9 mouse cellular contexts compared by ENCODE assay signal in the genomic region with DNA sequence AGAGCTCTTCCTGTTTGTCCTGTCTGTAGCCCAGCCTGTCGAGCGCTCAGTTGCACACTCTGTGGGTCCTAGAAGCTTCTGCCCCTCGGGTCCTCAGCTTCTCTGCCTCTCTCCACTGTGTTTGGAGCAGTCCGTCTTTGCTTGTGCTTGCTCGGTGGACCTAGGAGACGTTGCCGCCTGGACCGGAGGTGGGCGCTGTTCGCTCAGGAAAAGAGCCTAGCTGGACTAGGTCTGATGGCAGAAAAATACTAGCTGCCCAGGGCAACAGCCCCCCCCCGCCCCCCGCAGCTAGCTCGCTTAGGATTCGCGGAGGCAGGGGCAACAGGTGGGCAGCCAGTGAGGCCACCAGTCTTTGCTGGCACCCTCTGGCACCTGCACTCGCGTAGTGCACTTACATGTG. TPM values are rescaled to one million over a fixed set of nuclear protein-coding genes. Genes with fewer than 3 reads are reported as not detected.
DNase-seq lines count a peak whose midpoint lies in the region; ATAC-seq and TF ChIP-seq lines count a peak whose summit lies in the region.
"Had no signal": no experiment of that assay in that cellular context is flagged by ENCODE, and none has a peak within 500 bp of the region (broad histone marks: within the 10 kb centered on the region; RNA-seq: fewer than 3 reads in every experiment).

No protein-coding gene starts in this region.

- no peaks in the 10 kb centered on the region for H3K9me3 ChIP-seq in heart, embryonic 12.5 days (replicated peaks)
- H3K9me3 ChIP-seq in hindbrain, embryonic 10.5 days: no peaks in the 10 kb centered on the region
- H3K9me3 ChIP-seq in liver, postnatal 0 days (ENCODE audit: low read length): no peaks in the 10 kb centered on the region
- no peaks in the 10 kb centered on the region for H3K9me3 ChIP-seq in stomach, embryonic 15.5 days

- no peak for TF ChIP-seq EP300 in liver, postnatal 0 days (IDR thresholded peaks at IDR 0.05; ENCODE audit: low read depth)

- no peak overlapping the region for H3K27ac ChIP-seq in heart, embryonic 12.5 days (ENCODE audit: poor library complexity, severe bottlenecking)
- no peak overlapping the region for H3K27ac ChIP-seq in hindbrain, embryonic 10.5 days
- no peak overlapping the region; the same call in 1 of the 2 replicates for H3K27ac ChIP-seq in layer of hippocampus, adult 2 months
- H3K27ac ChIP-seq in liver, postnatal 0 days (ENCODE audit: low read depth): no peak overlapping the region
- no peak overlapping the region for H3K27ac ChIP-seq in stomach, embryonic 15.5 days

- H3K36me3 ChIP-seq in heart, embryonic 12.5 days: no peaks in the 10 kb centered on the region
- no peaks in the 10 kb centered on the region for H3K36me3 ChIP-seq in hindbrain, embryonic 10.5 days
- H3K36me3 ChIP-seq in liver, postnatal 0 days (replicated peaks; ENCODE audit: insufficient read depth, low read length): no peaks in the 10 kb centered on the region
- H3K36me3 ChIP-seq in stomach, embryonic 15.5 days: no peaks in the 10 kb centered on the region

- peak overlapping the region; percentile 68 for H3K4me2 ChIP-seq in heart, embryonic 12.5 days
- no peak overlapping the region for H3K4me2 ChIP-seq in liver, postnatal 0 days (ENCODE audit: low read depth, low read length)
- peak overlapping the region; percentile 43 for H3K4me2 ChIP-seq in stomach, embryonic 15.5 days

- TF ChIP-seq CTCF in layer of hippocampus, adult 2 months (conservative IDR thresholded peaks at IDR 0.05): peak; percentile 85
- TF ChIP-seq CTCF in liver, postnatal 0 days (IDR thresholded peaks at IDR 0.05; ENCODE audit: low read depth): peak; percentile 42

- H3K27me3 ChIP-seq in heart, embryonic 12.5 days (replicated peaks): peaks cover 70% of the 10 kb centered on the region
- peaks cover 64% of the 10 kb centered on the region for H3K27me3 ChIP-seq in hindbrain, embryonic 10.5 days (ENCODE audit: insufficient read depth, poor library complexity, severe bottlenecking)
- H3K27me3 ChIP-seq in liver, postnatal 0 days (ENCODE audit: insufficient read depth, low read length): peaks cover 59% of the 10 kb centered on the region
- H3K27me3 ChIP-seq in stomach, embryonic 15.5 days (replicated peaks): peaks cover 58% of the 10 kb centered on the region

- 2% methylated on average over 17 of the region's 17 CpGs for WGBS in heart, embryonic 12.5 days
- WGBS in hindbrain, embryonic 10.5 days: 2% methylated on average over 17 of the region's 17 CpGs
- 4% methylated on average over 17 of the region's 17 CpGs for WGBS in liver, postnatal 0 days (ENCODE audit: insufficient replicate concordance)
- whole genome bisulfite sequencing in stomach, embryonic 15.5 days: 4% methylated on average over 17 of the region's 17 CpGs

- H3K4me3 ChIP-seq in heart, embryonic 12.5 days: peak overlapping the region; percentile 27
- peak overlapping the region; percentile 38 for H3K4me3 ChIP-seq in hindbrain, embryonic 10.5 days
- H3K4me3 ChIP-seq in layer of hippocampus, adult 2 months: peak overlapping the region; percentile 36
- H3K4me3 ChIP-seq in liver, postnatal 0 days (ENCODE audit: low read depth, low read length): no peak overlapping the region
- peak overlapping the region; percentile 20 for H3K4me3 ChIP-seq in stomach, embryonic 15.5 days (replicated peaks)

- DNase-seq in heart, adult 8-10 months (ENCODE audit: low spot score): no peak
- peak; percentile 79 for DNase-seq in embryo, embryonic 10.5 days (ENCODE audit: low spot score)
- DNase-seq in hindbrain, embryonic 10.5 days (ENCODE audit: low spot score): peak; percentile 79
- peak; percentile 77 to 85 for DNase-seq in layer of hippocampus, adult 2 months (ENCODE audit: low spot score in 2 of 2)
- no peak for DNase-seq in liver, postnatal 0 days

- H3K9ac ChIP-seq in heart, embryonic 12.5 days: 0 out of 2 replicates have a peak overlapping the region, but pooled peaks have one; percentile 23
- H3K9ac ChIP-seq in liver, postnatal 0 days (replicated peaks): no peak overlapping the region
- no peak overlapping the region for H3K9ac ChIP-seq in stomach, embryonic 15.5 days

- peaks cover 34% of the 10 kb centered on the region for H3K4me1 ChIP-seq in heart, embryonic 12.5 days (replicated peaks)
- peaks cover 46% of the 10 kb centered on the region for H3K4me1 ChIP-seq in hindbrain, embryonic 10.5 days (replicated peaks)
- H3K4me1 ChIP-seq in liver, postnatal 0 days (ENCODE audit: insufficient read depth): no peaks in the 10 kb centered on the region
- peaks cover 23% of the 10 kb centered on the region for H3K4me1 ChIP-seq in stomach, embryonic 15.5 days

- no peak for ATAC-seq in heart, embryonic 12.5 days (ENCODE audit: insufficient number of reproducible peaks, low FRiP score)
- ATAC-seq in liver, postnatal 0 days: no peak
- ATAC-seq in stomach, embryonic 15.5 days (ENCODE audit: insufficient read depth, low FRiP score, low read depth): no peak
- no peak for ATAC-seq in megakaryocyte, adult 5-6 weeks (ENCODE audit: poor library complexity, severe bottlenecking)

RNA-seq across cellular contexts. Expression of gene Grid1, which starts 3.2 kb away (rescaled TPM):
- polyA plus RNA-seq in heart, embryonic 12.5 days (2016; fragmentation: Nextera tagmentation; extraction: Ambion mirVana): 0.44 and 0.51 TPM in 2 replicates
- under 1 TPM in 1 of 4 experiments, not detected in 3; 0.22 TPM for total RNA-seq in heart, adult 8-10 months (2022)
- 0.10 and 0.42 TPM in 2 replicates for polyA plus RNA-seq in hindbrain, embryonic 10.5 days (2016; fragmentation: Nextera tagmentation; extraction: Ambion mirVana)
- total RNA-seq in layer of hippocampus, adult 2 months (2021): 10 to 100 TPM; 55.1 to 57.2 TPM
- not detected in 2 replicates for polyA plus RNA-seq in liver, postnatal 0 days (2015; fragmentation: Nextera tagmentation; extraction: Ambion mirVana)
- polyA plus RNA-seq in stomach, embryonic 15.5 days (2015; fragmentation: Nextera tagmentation; extraction: Ambion mirVana): 0.76 and 1.4 TPM in 2 replicates
- total RNA-seq in megakaryocyte, adult 5-6 weeks (2015): not detected in 2 replicates
- total RNA-seq in megakaryocyte, adult 5-6 weeks (2017): not detected in 2 replicates
- total RNA-seq: heart, postnatal 14 days had no signal

Comparison
In these comparisons a context has a peak if more than half of its experiments do, and no peak if none do; other contexts are left out.
1. DNase-seq: peak in embryo, embryonic 10.5 days (single experiment), hindbrain, embryonic 10.5 days (single experiment) and layer of hippocampus, adult 2 months (2 of 2); none in heart, adult 8-10 months (single experiment) and liver, postnatal 0 days (single experiment).